Mouse (Mus musculus): Measurements from ENCODE around the gene Ap4b1. TPM values are rescaled to one million over a fixed set of nuclear protein-coding genes. Genes with fewer than 3 reads are reported as not detected.

Ap4b1 gene
- polyA plus RNA-seq, 1 experiment from 2014 or later, result 14.1 TPM

DNA sequence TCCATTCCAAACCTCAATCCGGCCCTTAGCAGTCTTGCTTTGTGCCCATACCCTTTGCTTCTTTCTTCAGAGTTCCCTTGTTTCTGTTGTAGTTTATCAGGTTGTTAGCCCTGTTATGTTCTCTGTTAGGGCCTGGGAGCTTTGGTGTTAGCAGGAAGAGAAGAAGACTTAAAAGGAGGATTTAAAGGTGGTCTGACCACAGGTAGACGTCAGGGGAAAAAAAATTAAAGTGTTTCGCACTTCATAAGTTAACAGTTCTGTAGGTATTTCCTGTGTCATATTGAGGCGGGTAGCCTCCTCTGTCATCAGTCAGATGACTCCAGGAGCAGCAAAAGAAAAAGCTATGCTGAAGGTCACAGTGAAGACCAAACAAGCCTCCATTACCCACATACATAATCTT lies 58.7 kb downstream of the Ap4b1 start:
- Histone ChIP-seq H3K9me3 (ENCODE audit: low read length) (no peaks in the 10 kb centered on the region), H3K4me2 (ENCODE audit: low read depth, low read length) (no peak overlapping the region), H3K4me3 (ENCODE audit: low read depth, low read length) (no peak overlapping the region), H3K27me3 (ENCODE audit: insufficient read depth, low read length) (no peaks in the 10 kb centered on the region), H3K27ac (ENCODE audit: low read depth) (no peak overlapping the region), H3K36me3 (replicated peaks; ENCODE audit: insufficient read depth, low read length) (no peaks in the 10 kb centered on the region), H3K4me1 (ENCODE audit: insufficient read depth) (peaks cover 2% of the 10 kb centered on the region; the same call in 1 of the 2 replicates), H3K9ac (replicated peaks) (no peak overlapping the region)
- ATAC-seq (no peak), DNase-seq (no peak)
- 64% methylated on average over 4 of the region's 4 CpGs for WGBS (ENCODE audit: insufficient replicate concordance)
- TF ChIP-seq EP300 (IDR thresholded peaks at IDR 0.05; ENCODE audit: low read depth) (no peak), CTCF (IDR thresholded peaks at IDR 0.05; ENCODE audit: low read depth) (no peak)

Other genes starting within 250 kb of the Ap4b1 start
- not detected in 2 replicates for gene Syt6, start 234.3 kb upstream of the Ap4b1 start, polyA plus RNA-seq (2015; fragmentation: Nextera tagmentation; extraction: Ambion mirVana)
- 0.18 and 0.20 TPM in 2 replicates for gene Atg4a-ps, start 163.5 kb upstream of the Ap4b1 start, polyA plus RNA-seq (2015; fragmentation: Nextera tagmentation; extraction: Ambion mirVana)
- gene Olfml3, start 71.5 kb upstream of the Ap4b1 start, polyA plus RNA-seq (2015; fragmentation: Nextera tagmentation; extraction: Ambion mirVana), result 2.6 TPM in 2 replicates
- not detected in 2 replicates for gene Gm10964, start 70.2 kb upstream of the Ap4b1 start, polyA plus RNA-seq (2015; fragmentation: Nextera tagmentation; extraction: Ambion mirVana)
- gene Hipk1, start 18.0 kb upstream of the Ap4b1 start, polyA plus RNA-seq (2015; fragmentation: Nextera tagmentation; extraction: Ambion mirVana), result 7.6 and 8.3 TPM in 2 replicates
- 19.0 and 22.8 TPM in 2 replicates for gene Dclre1b, start 76 bp upstream of the Ap4b1 start, polyA plus RNA-seq (2015; fragmentation: Nextera tagmentation; extraction: Ambion mirVana)
- gene Gm43064, start 53 bp downstream of the Ap4b1 start, polyA plus RNA-seq (2015; fragmentation: Nextera tagmentation; extraction: Ambion mirVana), result 0.12 TPM in 1 of 2 replicates, not detected in the other
- gene Bcl2l15, start 23.1 kb downstream of the Ap4b1 start, polyA plus RNA-seq (2015; fragmentation: Nextera tagmentation; extraction: Ambion mirVana), result 0.07 and 0.54 TPM in 2 replicates
- gene Ptpn22, start 50.3 kb downstream of the Ap4b1 start, polyA plus RNA-seq (2015; fragmentation: Nextera tagmentation; extraction: Ambion mirVana), result 3.0 and 3.6 TPM in 2 replicates
- gene Rsbn1, start 104.6 kb downstream of the Ap4b1 start, polyA plus RNA-seq (2015; fragmentation: Nextera tagmentation; extraction: Ambion mirVana), result 3.4 and 3.8 TPM in 2 replicates
- 3.8 and 3.9 TPM in 2 replicates for gene Phtf1, start 158.6 kb downstream of the Ap4b1 start, polyA plus RNA-seq (2015; fragmentation: Nextera tagmentation; extraction: Ambion mirVana)

Data from liver, postnatal 0 days (tissue).